Mouse (Mus musculus): ENCODE measurements around the gene Rab1b. TPM values are rescaled to one million over a fixed set of nuclear protein-coding genes. Genes with fewer than 3 reads are reported as not detected.
A peak's percentile ranks its signal among the peaks of the same experiment; 100 is the strongest.

Rab1b gene
- polyA plus RNA-seq, 1 experiment from 2014 or later = 228 TPM

- DNase-seq (no peak), ATAC-seq (ENCODE audit: low FRiP score, low TSS enrichment) (no peak)
- Histone ChIP-seq H3K27ac (replicated peaks; ENCODE audit: low read depth, low read length) (no peak overlapping the region), H3K27me3 (ENCODE audit: control insufficient read depth, insufficient read depth, low read length) (peaks cover 62% of the 10 kb centered on the region), H3K36me3 (ENCODE audit: control insufficient read depth, insufficient read depth, low read length) (no peaks in the 10 kb centered on the region), H3K4me1 (ENCODE audit: control insufficient read depth, insufficient read depth, low read length) (peaks cover 12% of the 10 kb centered on the region; the same call in 1 of the 2 replicates), H3K9ac (replicated peaks; ENCODE audit: low read length) (peak overlapping the region; percentile 65; the same call in 1 of the 2 replicates), H3K4me2 (ENCODE audit: low read length) (peak overlapping the region; percentile 73), H3K9me3 (ENCODE audit: control insufficient read depth, low read length) (no peaks in the 10 kb centered on the region), H3K4me3 (replicated peaks; ENCODE audit: low read depth, low read length) (peak overlapping the region; percentile 52)
- WGBS = 67% methylated on average over 3 of the region's 3 CpGs
Measured at GRCm38 (mm10) chr19:5083961-5084833, 22.7 kb downstream of the Rab1b start.

- Histone ChIP-seq H3K4me2 (ENCODE audit: low read length) (no peak overlapping the region), H3K4me3 (replicated peaks; ENCODE audit: low read depth, low read length) (no peak overlapping the region), H3K36me3 (ENCODE audit: control insufficient read depth, insufficient read depth, low read length) (no peaks in the 10 kb centered on the region), H3K27ac (replicated peaks; ENCODE audit: low read depth, low read length) (no peak overlapping the region), H3K27me3 (ENCODE audit: control insufficient read depth, insufficient read depth, low read length) (peaks cover 62% of the 10 kb centered on the region), H3K9ac (replicated peaks; ENCODE audit: low read length) (no peak overlapping the region), H3K9me3 (ENCODE audit: control insufficient read depth, low read length) (no peaks in the 10 kb centered on the region), H3K4me1 (ENCODE audit: control insufficient read depth, insufficient read depth, low read length) (0 out of 2 replicates have a peak, but pooled peaks cover 8% of the 10 kb centered on the region)
- no peak for DNase-seq
- no peak for ATAC-seq (ENCODE audit: low FRiP score, low TSS enrichment)
- 74% methylated on average over 24 of the region's 24 CpGs for WGBS
Measured at GRCm38 (mm10) chr19:5082596-5082995, 24.3 kb downstream of the Rab1b start.

- DNase-seq = no peak
- Histone ChIP-seq H3K4me3 (replicated peaks; ENCODE audit: low read depth, low read length) (no peak overlapping the region), H3K27me3 (ENCODE audit: control insufficient read depth, insufficient read depth, low read length) (peaks cover 62% of the 10 kb centered on the region), H3K4me1 (ENCODE audit: control insufficient read depth, insufficient read depth, low read length) (0 out of 2 replicates have a peak, but pooled peaks cover 3% of the 10 kb centered on the region), H3K9me3 (ENCODE audit: control insufficient read depth, low read length) (no peaks in the 10 kb centered on the region), H3K9ac (replicated peaks; ENCODE audit: low read length) (no peak overlapping the region), H3K4me2 (ENCODE audit: low read length) (no peak overlapping the region), H3K36me3 (ENCODE audit: control insufficient read depth, insufficient read depth, low read length) (no peaks in the 10 kb centered on the region), H3K27ac (replicated peaks; ENCODE audit: low read depth, low read length) (no peak overlapping the region)
- 73% methylated on average over 18 of the region's 18 CpGs for WGBS
- no peak for ATAC-seq (ENCODE audit: low FRiP score, low TSS enrichment)
Measured at GRCm38 (mm10) chr19:5082005-5082404, 24.9 kb downstream of the Rab1b start.

- no peak overlapping the region for H3K4me3 ChIP-seq (replicated peaks; ENCODE audit: low read depth, low read length)
- no peak overlapping the region for H3K9ac ChIP-seq (replicated peaks; ENCODE audit: low read length)
- no peaks in the 10 kb centered on the region for H3K36me3 ChIP-seq (ENCODE audit: control insufficient read depth, insufficient read depth, low read length)
- H3K4me1 ChIP-seq (ENCODE audit: control insufficient read depth, insufficient read depth, low read length) = no peaks in the 10 kb centered on the region
- ATAC-seq (ENCODE audit: low FRiP score, low TSS enrichment) = no peak
- no peak overlapping the region for H3K4me2 ChIP-seq (ENCODE audit: low read length)
- H3K27ac ChIP-seq (replicated peaks; ENCODE audit: low read depth, low read length) = no peak overlapping the region
- peaks cover 40% of the 10 kb centered on the region for H3K27me3 ChIP-seq (ENCODE audit: control insufficient read depth, insufficient read depth, low read length)
- H3K9me3 ChIP-seq (ENCODE audit: control insufficient read depth, low read length) = no peaks in the 10 kb centered on the region
- no peak for DNase-seq
- WGBS = 92% methylated on average over 1 of the region's 1 CpGs
Measured at GRCm38 (mm10) chr19:5079279-5079678, 27.6 kb downstream of the Rab1b start.

GRCm38 (mm10) chr19:5073518-5073917, 33.4 kb downstream of the Rab1b start:
- no peak for DNase-seq
- no peak overlapping the region for H3K4me2 ChIP-seq (ENCODE audit: low read length)
- ATAC-seq (ENCODE audit: low FRiP score, low TSS enrichment) = no peak

GRCm38 (mm10) chr19:5073028-5073427, 33.8 kb downstream of the Rab1b start:
- H3K4me1 ChIP-seq (ENCODE audit: control insufficient read depth, insufficient read depth, low read length) = peaks cover 24% of the 10 kb centered on the region
- no peaks in the 10 kb centered on the region for H3K36me3 ChIP-seq (ENCODE audit: control insufficient read depth, insufficient read depth, low read length)
- peaks cover 22% of the 10 kb centered on the region for H3K27me3 ChIP-seq (ENCODE audit: control insufficient read depth, insufficient read depth, low read length)
- 1% methylated on average over 15 of the region's 15 CpGs for WGBS
- H3K9ac ChIP-seq (replicated peaks; ENCODE audit: low read length) = no peak overlapping the region
- no peaks in the 10 kb centered on the region for H3K9me3 ChIP-seq (ENCODE audit: control insufficient read depth, low read length)
- ATAC-seq (ENCODE audit: low FRiP score, low TSS enrichment) (no peak; the same call in 1 of the 2 replicates), DNase-seq (peak; percentile 87)
- no peak overlapping the region for H3K27ac ChIP-seq (replicated peaks; ENCODE audit: low read depth, low read length)
- peak overlapping the region; percentile 69 for H3K4me2 ChIP-seq (ENCODE audit: low read length)
- no peak overlapping the region for H3K4me3 ChIP-seq (replicated peaks; ENCODE audit: low read depth, low read length)

More at GRCm38 (mm10) chr19:5073518-5073917, 33.4 kb downstream of the Rab1b start:
- no peaks in the 10 kb centered on the region for H3K36me3 ChIP-seq (ENCODE audit: control insufficient read depth, insufficient read depth, low read length)
- no peak overlapping the region for H3K9ac ChIP-seq (replicated peaks; ENCODE audit: low read length)
- no peaks in the 10 kb centered on the region for H3K9me3 ChIP-seq (ENCODE audit: control insufficient read depth, low read length)
- H3K27ac ChIP-seq (replicated peaks; ENCODE audit: low read depth, low read length) = no peak overlapping the region
- H3K4me1 ChIP-seq (ENCODE audit: control insufficient read depth, insufficient read depth, low read length) = peaks cover 20% of the 10 kb centered on the region
- WGBS = 47% methylated on average over 5 of the region's 5 CpGs
- no peak overlapping the region for H3K4me3 ChIP-seq (replicated peaks; ENCODE audit: low read depth, low read length)
- peaks cover 17% of the 10 kb centered on the region for H3K27me3 ChIP-seq (ENCODE audit: control insufficient read depth, insufficient read depth, low read length)

GRCm38 (mm10) chr19:5072389-5073019, 34.4 kb downstream of the Rab1b start:
- Histone ChIP-seq H3K4me1 (ENCODE audit: control insufficient read depth, insufficient read depth, low read length) (peaks cover 29% of the 10 kb centered on the region), H3K9me3 (ENCODE audit: control insufficient read depth, low read length) (no peaks in the 10 kb centered on the region), H3K4me2 (ENCODE audit: low read length) (peak overlapping the region; percentile 69), H3K9ac (replicated peaks; ENCODE audit: low read length) (no peak overlapping the region), H3K27ac (replicated peaks; ENCODE audit: low read depth, low read length) (no peak overlapping the region), H3K27me3 (ENCODE audit: control insufficient read depth, insufficient read depth, low read length) (peaks cover 26% of the 10 kb centered on the region), H3K36me3 (ENCODE audit: control insufficient read depth, insufficient read depth, low read length) (no peaks in the 10 kb centered on the region), H3K4me3 (replicated peaks; ENCODE audit: low read depth, low read length) (peak overlapping the region; percentile 41)
- ATAC-seq (ENCODE audit: low FRiP score, low TSS enrichment) = peak; percentile 9; the same call in 1 of the 2 replicates
- DNase-seq = peak; percentile 55
- 3% methylated on average over 20 of the region's 20 CpGs for WGBS

- Histone ChIP-seq H3K4me3 (replicated peaks; ENCODE audit: low read depth, low read length) (peak overlapping the region; percentile 41), H3K36me3 (ENCODE audit: control insufficient read depth, insufficient read depth, low read length) (no peaks in the 10 kb centered on the region), H3K4me1 (ENCODE audit: control insufficient read depth, insufficient read depth, low read length) (peaks cover 31% of the 10 kb centered on the region), H3K27me3 (ENCODE audit: control insufficient read depth, insufficient read depth, low read length) (peaks cover 33% of the 10 kb centered on the region), H3K9me3 (ENCODE audit: control insufficient read depth, low read length) (no peaks in the 10 kb centered on the region), H3K4me2 (ENCODE audit: low read length) (peak overlapping the region; percentile 69), H3K9ac (replicated peaks; ENCODE audit: low read length) (peak overlapping the region; percentile 47), H3K27ac (replicated peaks; ENCODE audit: low read depth, low read length) (0 out of 2 replicates have a peak overlapping the region, but pooled peaks have one; percentile 26)
- DNase-seq = peak; percentile 85
- ATAC-seq (ENCODE audit: low FRiP score, low TSS enrichment) = peak; percentile 86
- WGBS = under 1% methylated on average over 40 of the region's 40 CpGs
Measured at GRCm38 (mm10) chr19:5071545-5072369, 35.1 kb downstream of the Rab1b start.

Measured in midbrain, embryonic 14.5 days (tissue).